Mouse (Mus musculus) lung, embryonic 14.5 days (tissue): Measurements from ENCODE around the gene Map4k5. TPM values are rescaled to one million over a fixed set of nuclear protein-coding genes. Genes with fewer than 3 reads are reported as not detected.
A peak's percentile ranks its signal among the peaks of the same experiment; 100 is the strongest.

Experiments
- ATAC-seq: fragments of 200-750 bp; cut with Nextera tagmentation; 2 replicates; pipeline ENCODE4 v1.8.0; 2017; ENCODE audit warnings: mild to moderate bottlenecking, moderate TSS enrichment, moderate library complexity; ENCODE audit not compliant: insufficient read depth
- DNase-seq: peaks from one replicate; pipeline ENCODE4 v3.0.0-alpha.2; 2015
- H3K27ac ChIP-seq: fragments of 300-500 bp; sonication (generic); 2 replicates; pipeline ENCODE4 v1.5.1; 2014; ENCODE audit warnings: low read depth, mild to moderate bottlenecking, moderate library complexity
- H3K27me3 ChIP-seq: fragments of 300-500 bp; sonication (generic); 2 replicates; pipeline ENCODE4 v1.6.1; 2014; ENCODE audit warnings: low read length, control low read depth; ENCODE audit not compliant: insufficient read depth
- H3K36me3 ChIP-seq: fragments of 300-500 bp; sonication (generic); 2 replicates; pipeline ENCODE4 v1.6.1; 2014; ENCODE audit warnings: control low read depth; ENCODE audit not compliant: insufficient read depth
- H3K4me1 ChIP-seq: fragments of 300-500 bp; sonication (generic); 2 replicates; pipeline ENCODE4 v1.6.1; 2014; ENCODE audit warnings: antibody characterized with exemption, control low read depth; ENCODE audit not compliant: insufficient read depth
- H3K4me2 ChIP-seq: fragments of 300-500 bp; sonication (generic); 2 replicates; pipeline ENCODE4 v1.6.1; 2014; ENCODE audit warnings: mild to moderate bottlenecking
- H3K4me3 ChIP-seq: fragments of 300-500 bp; sonication (generic); 2 replicates; pipeline ENCODE4 v1.5.1; 2014; ENCODE audit warnings: low read depth, low read length
- H3K9ac ChIP-seq: fragments of 300-500 bp; sonication (generic); 2 replicates; pipeline ENCODE4 v1.6.1; 2014
- H3K9me3 ChIP-seq: fragments of 300-500 bp; sonication (generic); 2 replicates; pipeline ENCODE4 v1.6.1; 2016; ENCODE audit warnings: low read depth, low read length, control low read depth
- CTCF ChIP-seq: IDR thresholded peaks from 2 replicates; pipeline ENCODE4 v1.5.1; 2016; ENCODE audit warnings: antibody characterized with exemption, low read depth
- WGBS: fragments of 180-500 bp; shearing (Covaris S2); extraction: QIAGEN DNeasy Blood & Tissue Kit; methylation state at CpG from one replicate; pipeline ENCODE4 v1.1.7; 2014; 5-methylcytosine and 5-hydroxymethylcytosine counted together
- polyA plus RNA-seq: library from polyadenylated mRNA; unstranded; fragments of >200 nt; fragmentation: Nextera tagmentation; extraction: Ambion mirVana; gene quantifications from 2 replicates; pipeline ENCODE4 v1.2.1, GENCODE M21; 2014

The Map4k5 gene
- polyA plus RNA-seq, 1 experiment from 2014 or later, result 49.0 TPM

GRCm38 (mm10) chr12:69923128-69923527, 30.1 kb upstream of the Map4k5 start:
- Histone ChIP-seq H3K36me3 (no peaks in the 10 kb centered on the region), H3K4me3 (no peak overlapping the region)
- TF ChIP-seq CTCF, result no peak

GRCm38 (mm10) chr12:69922099-69922498, 29.1 kb upstream of the Map4k5 start:
- no peak overlapping the region for H3K4me3 ChIP-seq
- no peak for DNase-seq
- no peaks in the 10 kb centered on the region for H3K27me3 ChIP-seq
- WGBS, result 56% methylated on average over 1 of the region's 1 CpGs
- H3K27ac ChIP-seq, result no peak overlapping the region
- no peak for ATAC-seq
- H3K9me3 ChIP-seq, result no peaks in the 10 kb centered on the region
- no peaks in the 10 kb centered on the region for H3K4me1 ChIP-seq
- H3K36me3 ChIP-seq, result no peaks in the 10 kb centered on the region
- no peak overlapping the region for H3K9ac ChIP-seq
- H3K4me2 ChIP-seq, result no peak overlapping the region
- no peak for TF ChIP-seq CTCF

More at GRCm38 (mm10) chr12:69923128-69923527, 30.1 kb upstream of the Map4k5 start:
- H3K9ac ChIP-seq, result no peak overlapping the region
- ATAC-seq (no peak), DNase-seq (no peak)
- WGBS, result 70% methylated on average over 3 of the region's 3 CpGs
- H3K4me2 ChIP-seq, result no peak overlapping the region
- H3K27me3 ChIP-seq, result no peaks in the 10 kb centered on the region
- H3K27ac ChIP-seq, result no peak overlapping the region
- no peaks in the 10 kb centered on the region for H3K4me1 ChIP-seq
- no peaks in the 10 kb centered on the region for H3K9me3 ChIP-seq

DNA sequence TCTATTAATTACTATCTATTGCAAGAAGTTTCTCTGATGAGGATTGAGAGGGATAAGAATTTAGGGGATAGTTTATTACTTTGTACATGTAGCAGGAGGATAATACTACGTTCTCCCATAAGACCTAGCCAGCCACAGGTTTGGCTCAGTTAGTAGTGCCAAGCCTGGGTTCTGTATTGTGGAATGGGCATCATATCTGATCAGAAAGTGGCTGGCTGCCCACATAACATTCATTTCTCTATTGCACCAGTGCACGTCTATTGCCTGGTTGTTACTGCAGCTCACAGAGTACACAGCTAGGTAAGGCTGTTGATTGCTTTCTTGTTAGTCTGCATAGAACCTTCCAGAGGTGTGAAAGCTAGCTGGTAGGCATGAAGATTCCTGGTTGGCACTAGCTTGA, 24.9 kb upstream of the Map4k5 start:
- Histone ChIP-seq H3K27ac (no peak overlapping the region), H3K27me3 (no peaks in the 10 kb centered on the region), H3K4me1 (no peaks in the 10 kb centered on the region), H3K4me3 (no peak overlapping the region), H3K36me3 (no peaks in the 10 kb centered on the region), H3K4me2 (no peak overlapping the region), H3K9ac (no peak overlapping the region), H3K9me3 (no peaks in the 10 kb centered on the region)
- DNase-seq (no peak), ATAC-seq (no peak)
- WGBS, result 83% methylated on average over 2 of the region's 2 CpGs
- no peak for TF ChIP-seq CTCF

DNA sequence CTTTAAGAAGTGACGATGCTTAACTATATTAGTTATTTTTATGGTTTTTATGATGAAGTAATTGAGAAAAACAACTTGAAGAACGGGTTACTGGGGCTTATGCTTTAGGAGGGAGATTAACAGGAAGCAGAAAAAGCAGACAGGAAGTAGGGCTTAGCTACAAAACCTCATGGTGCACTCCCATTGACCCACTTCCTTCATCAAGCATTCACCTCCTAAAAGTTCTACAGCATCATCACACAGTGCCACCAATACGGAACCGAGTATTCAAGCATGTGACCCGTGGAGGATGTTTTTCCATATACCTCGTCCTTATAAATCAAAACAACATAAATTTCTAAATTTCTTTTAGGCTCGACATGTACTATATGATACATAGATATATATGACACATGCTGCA, 19.7 kb upstream of the Map4k5 start:
- Histone ChIP-seq H3K9me3 (no peaks in the 10 kb centered on the region), H3K9ac (no peak overlapping the region), H3K4me2 (no peak overlapping the region), H3K27me3 (0 out of 2 replicates have a peak, but pooled peaks cover 5% of the 10 kb centered on the region), H3K4me3 (no peak overlapping the region), H3K4me1 (peaks cover 4% of the 10 kb centered on the region; the same call in 1 of the 2 replicates), H3K36me3 (no peaks in the 10 kb centered on the region), H3K27ac (no peak overlapping the region)
- no peak for TF ChIP-seq CTCF
- ATAC-seq (no peak), DNase-seq (no peak)
- WGBS, result 82% methylated on average over 7 of the region's 7 CpGs

- DNase-seq (no peak), ATAC-seq (no peak)
- WGBS, result 77% methylated on average over 7 of the region's 7 CpGs
Measured at GRCm38 (mm10) chr12:69911906-69912305, 18.9 kb upstream of the Map4k5 start.

GRCm38 (mm10) chr12:69908511-69908900, 15.5 kb upstream of the Map4k5 start:
- no peaks in the 10 kb centered on the region for H3K9me3 ChIP-seq
- H3K9ac ChIP-seq, result no peak overlapping the region
- TF ChIP-seq CTCF, result no peak
- 0 out of 2 replicates have a peak, but pooled peaks cover 5% of the 10 kb centered on the region for H3K27me3 ChIP-seq
- no peaks in the 10 kb centered on the region for H3K36me3 ChIP-seq
- H3K4me1 ChIP-seq, result peaks cover 4% of the 10 kb centered on the region; the same call in 1 of the 2 replicates
- peak overlapping the region; percentile 27 for H3K4me3 ChIP-seq
- no peak for ATAC-seq
- H3K27ac ChIP-seq, result no peak overlapping the region
- DNase-seq, result no peak
- H3K4me2 ChIP-seq, result peak overlapping the region; percentile 62
- 33% methylated on average over 19 of the region's 19 CpGs for WGBS

More at GRCm38 (mm10) chr12:69911906-69912305, 18.9 kb upstream of the Map4k5 start:
- Histone ChIP-seq H3K9me3 (no peaks in the 10 kb centered on the region), H3K27ac (no peak overlapping the region), H3K27me3 (0 out of 2 replicates have a peak, but pooled peaks cover 5% of the 10 kb centered on the region), H3K36me3 (no peaks in the 10 kb centered on the region), H3K4me2 (no peak overlapping the region), H3K9ac (no peak overlapping the region), H3K4me1 (peaks cover 4% of the 10 kb centered on the region; the same call in 1 of the 2 replicates), H3K4me3 (no peak overlapping the region)
- no peak for TF ChIP-seq CTCF

- no peak overlapping the region; the same call in 1 of the 2 replicates for H3K9ac ChIP-seq
- WGBS, result 5% methylated on average over 30 of the region's 30 CpGs
Measured at GRCm38 (mm10) chr12:69907667-69908510, 14.9 kb upstream of the Map4k5 start.

More at GRCm38 (mm10) chr12:69907667-69908510, 14.9 kb upstream of the Map4k5 start:
- H3K9me3 ChIP-seq, result no peaks in the 10 kb centered on the region
- peaks cover 4% of the 10 kb centered on the region; the same call in 1 of the 2 replicates for H3K4me1 ChIP-seq
- H3K27me3 ChIP-seq, result 0 out of 2 replicates have a peak, but pooled peaks cover 5% of the 10 kb centered on the region
- peak overlapping the region; percentile 27 for H3K4me3 ChIP-seq
- H3K27ac ChIP-seq, result no peak overlapping the region
- peak overlapping the region; percentile 62 for H3K4me2 ChIP-seq
- ATAC-seq (peak; percentile 82), DNase-seq (peak; percentile 66)
- H3K36me3 ChIP-seq, result no peaks in the 10 kb centered on the region
- no peak for TF ChIP-seq CTCF
